Mouse (Mus musculus): ENCODE measurements around the gene Mfsd2b.

Mfsd2b gene

GRCm38 (mm10) chr12:4813636-4814035 lies 60.5 kb downstream of the Mfsd2b start:
- DNase-seq (ENCODE audit: low read depth) = no peak

Measured in induced T-regulatory cell, adult 2 months (primary cell).